Mouse (Mus musculus) small intestine, adult 2 months (tissue): ENCODE measurements around the gene Zfp664.

Experiments used
- CTCF ChIP-seq: fragments of 200-500 bp; IDR thresholded peaks from 2 replicates; pipeline ENCODE4 v1.5.1; 2012; ENCODE audit warnings: low read depth, mild to moderate bottlenecking, control low read depth, inconsistent platforms, low read length, moderate library complexity, mixed read lengths; ENCODE audit not compliant: insufficient replicate concordance, insufficient read length; ENCODE audit errors: extremely low read depth
- POLR2A ChIP-seq: fragments of 200-500 bp; IDR thresholded peaks from 2 replicates; pipeline ENCODE4 v1.6.1; 2012; ENCODE audit warnings: low read depth, mild to moderate bottlenecking, control low read depth, inconsistent platforms, low read length, moderate library complexity

GRCm38 (mm10) chr5:124934558-124934957 is 72.1 kb downstream of the Zfp664 start:
- TF ChIP-seq POLR2A (no peak), CTCF (no peak)
